Mouse (Mus musculus) skeletal muscle tissue, adult 2 months (tissue): Measurements from ENCODE around the gene Vmn1r143.
"Not testable (repeated sequence)": the region's sequence is repeated elsewhere in the genome, so short reads cannot be mapped to it uniquely, and the experiment has no call there.

Source experiments
- DNase-seq: peaks from one replicate; pipeline ENCODE4 v3.0.0-alpha.2; 2012; ENCODE audit warnings: low read depth, low spot score

The Vmn1r143 gene

DNA sequence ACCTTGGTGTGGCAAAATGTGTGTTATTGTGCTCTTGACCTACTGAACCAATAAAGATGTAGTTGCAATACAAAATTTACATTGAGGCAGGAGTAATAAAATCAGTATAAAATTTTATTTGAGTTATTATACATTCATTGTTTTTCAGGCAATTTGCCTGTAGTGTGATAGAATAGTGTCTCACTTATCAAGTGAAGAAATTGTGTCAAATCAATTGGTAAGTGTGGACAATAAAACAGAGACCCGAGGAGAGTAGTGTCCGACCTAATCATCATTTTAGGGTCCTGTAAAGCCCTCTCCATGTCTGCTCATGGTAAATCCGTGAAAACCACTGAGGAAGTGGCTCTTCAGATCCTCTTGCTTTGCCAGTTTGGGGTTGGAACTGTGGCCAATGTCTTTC is at the start of gene Vmn1r143:
Gene Vmn1r143 (plus strand): TSS at position 301 of the 400 bp plus-strand sequence.
- not testable (repeated sequence) for DNase-seq

DNA sequence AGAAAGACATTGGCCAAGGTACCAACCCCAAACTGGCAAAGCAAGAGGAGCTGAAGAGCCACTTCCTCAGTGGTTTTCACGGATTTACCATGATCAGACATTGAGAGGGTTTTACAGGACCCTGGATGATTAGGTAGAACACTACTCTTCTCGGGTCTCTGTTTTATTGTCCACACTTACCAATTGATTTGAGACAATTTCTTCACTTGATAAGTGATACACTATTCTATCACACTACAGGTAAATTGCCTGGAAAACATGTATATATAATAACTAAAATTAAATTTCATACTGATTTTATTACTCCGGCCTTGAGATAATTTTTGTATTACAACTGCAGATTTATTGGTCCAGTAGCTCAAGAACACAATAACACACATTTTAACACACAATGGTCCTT is 25.2 kb upstream of the Vmn1r143 start, which contains the start of gene Vmn1r142:
Gene Vmn1r142 (minus strand): TSS at position 101 of the 400 bp plus-strand sequence.
- not testable (repeated sequence) for DNase-seq

DNA sequence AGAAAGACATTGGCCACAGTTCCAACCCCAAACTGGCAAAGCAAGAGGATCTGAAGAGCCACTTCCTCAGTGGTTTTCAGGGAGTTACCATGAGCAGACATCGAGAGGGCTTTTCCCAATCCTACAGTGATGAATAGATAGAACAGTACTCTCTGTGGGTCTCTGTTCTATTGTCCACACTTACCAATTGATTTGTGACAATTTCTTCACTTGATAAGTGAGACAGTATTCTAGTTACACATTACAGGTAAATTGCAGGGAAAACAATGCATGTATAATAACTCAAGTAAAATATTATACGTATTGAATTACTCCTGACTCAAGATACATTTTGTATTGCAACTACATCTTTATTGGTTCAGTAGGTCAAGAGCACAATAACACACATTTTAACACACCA is 12.0 kb downstream of the Vmn1r143 start, which contains the start of gene Gm8653:
Gene Gm8653 (minus strand): TSS at position 101 of the 400 bp plus-strand sequence.
- not testable (repeated sequence) for DNase-seq

DNA sequence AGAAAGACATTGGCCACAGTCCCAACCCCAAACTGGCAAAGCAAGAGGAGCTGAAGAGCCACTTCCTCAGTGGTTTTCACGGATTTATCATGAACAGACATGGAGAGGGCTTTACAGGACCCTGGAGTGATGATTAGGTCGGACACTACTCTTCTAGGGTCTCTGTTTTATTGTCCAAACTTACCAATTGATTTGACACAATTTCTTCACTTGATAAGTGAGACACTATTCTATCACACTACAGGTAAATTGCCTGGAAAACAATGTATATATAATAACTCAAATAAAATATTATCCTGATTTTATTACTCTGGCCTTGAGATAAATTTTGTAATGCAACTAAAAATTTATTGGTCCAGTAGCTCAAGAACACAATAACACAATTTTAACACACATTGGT is 40.2 kb downstream of the Vmn1r143 start, which contains the start of gene Gm8453:
Gene Gm8453 (minus strand): TSS at position 101 of the 400 bp plus-strand sequence.
- not testable (repeated sequence) for DNase-seq
